Mouse (Mus musculus): ENCODE measurements around the gene Lrfn2. TPM values are rescaled to one million over a fixed set of nuclear protein-coding genes. Genes with fewer than 3 reads are reported as not detected.

Lrfn2 gene
- polyA plus RNA-seq, 1 experiment from 2014 or later = 1.6 TPM

- Histone ChIP-seq H3K36me3 (no peaks in the 10 kb centered on the region), H3K9ac (no peak overlapping the region), H3K27ac (no peak overlapping the region), H3K27me3 (no peaks in the 10 kb centered on the region), H3K4me2 (no peak overlapping the region), H3K9me3 (replicated peaks) (no peaks in the 10 kb centered on the region), H3K4me1 (peaks cover 8% of the 10 kb centered on the region), H3K4me3 (replicated peaks) (no peak overlapping the region)
- WGBS = 74% methylated on average over 8 of the region's 8 CpGs
- ATAC-seq (replicated peaks; ENCODE audit: low FRiP score) = no peak
Observed at GRCm38 (mm10) chr17:49018774-49019488, 86.8 kb downstream of the Lrfn2 start.

DNA sequence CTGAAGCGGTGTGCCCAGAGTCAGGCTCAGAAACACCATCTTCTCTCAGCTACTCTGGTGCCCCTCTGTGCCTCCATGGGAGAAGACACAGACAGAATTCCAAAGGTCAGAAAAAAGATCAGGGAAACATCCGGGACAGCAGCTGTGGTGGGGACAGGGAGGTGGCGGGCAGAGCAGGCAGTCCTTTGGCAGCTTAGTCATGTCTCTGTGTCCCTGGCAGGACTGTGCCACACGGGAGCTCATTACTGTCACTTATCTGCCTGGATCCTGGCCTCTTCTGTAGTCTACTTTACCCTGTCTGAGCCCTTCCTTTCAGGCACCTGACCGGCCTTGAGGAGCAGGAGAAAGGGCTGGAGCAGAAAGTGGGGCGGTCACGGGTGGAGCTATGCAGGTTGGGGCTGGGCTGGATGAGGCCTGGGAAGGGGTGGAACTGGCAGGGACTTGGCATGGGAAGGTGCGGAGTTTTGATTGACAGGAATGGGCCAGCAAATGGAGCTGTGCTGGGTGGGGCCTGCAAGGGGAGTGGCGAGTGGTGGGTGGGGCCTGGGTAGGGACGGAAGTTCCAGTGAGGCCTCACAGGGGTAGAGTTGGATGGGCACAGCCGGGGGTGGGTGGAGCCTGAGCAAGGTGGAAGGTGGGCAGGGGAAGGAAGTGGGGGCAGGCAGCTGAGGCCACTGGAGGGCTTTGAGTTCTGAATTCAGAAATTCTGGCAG lies 97.5 kb downstream of the Lrfn2 start:
- Histone ChIP-seq H3K9ac (no peak overlapping the region), H3K4me3 (replicated peaks) (no peak overlapping the region), H3K27me3 (no peaks in the 10 kb centered on the region), H3K4me2 (0 out of 2 replicates have a peak overlapping the region, but pooled peaks have one; percentile 8), H3K9me3 (replicated peaks) (no peaks in the 10 kb centered on the region), H3K36me3 (no peaks in the 10 kb centered on the region), H3K27ac (0 out of 2 replicates have a peak overlapping the region, but pooled peaks have one; percentile 33), H3K4me1 (peaks cover 34% of the 10 kb centered on the region)
- peak; percentile 89 for ATAC-seq (replicated peaks; ENCODE audit: low FRiP score)
- WGBS = 37% methylated on average over 11 of the region's 11 CpGs

- H3K27me3 ChIP-seq = no peaks in the 10 kb centered on the region
- no peak overlapping the region for H3K4me2 ChIP-seq
- H3K9me3 ChIP-seq (replicated peaks) = no peaks in the 10 kb centered on the region
- no peak overlapping the region for H3K27ac ChIP-seq
- H3K4me3 ChIP-seq (replicated peaks) = no peak overlapping the region
- ATAC-seq (replicated peaks; ENCODE audit: low FRiP score) = no peak
- no peak overlapping the region for H3K9ac ChIP-seq
- H3K4me1 ChIP-seq = peaks cover 34% of the 10 kb centered on the region
- H3K36me3 ChIP-seq = no peaks in the 10 kb centered on the region
- WGBS = 82% methylated on average over 7 of the region's 7 CpGs
Observed at GRCm38 (mm10) chr17:49030269-49030615, 98.1 kb downstream of the Lrfn2 start.

GRCm38 (mm10) chr17:49030841-49031240 lies 98.7 kb downstream of the Lrfn2 start:
- Histone ChIP-seq H3K27me3 (no peaks in the 10 kb centered on the region), H3K27ac (no peak overlapping the region), H3K9me3 (replicated peaks) (no peaks in the 10 kb centered on the region), H3K4me1 (peaks cover 34% of the 10 kb centered on the region), H3K36me3 (no peaks in the 10 kb centered on the region), H3K9ac (no peak overlapping the region), H3K4me2 (no peak overlapping the region), H3K4me3 (replicated peaks) (no peak overlapping the region)
- 78% methylated on average over 5 of the region's 5 CpGs for WGBS
- ATAC-seq (replicated peaks; ENCODE audit: low FRiP score) = no peak

DNA sequence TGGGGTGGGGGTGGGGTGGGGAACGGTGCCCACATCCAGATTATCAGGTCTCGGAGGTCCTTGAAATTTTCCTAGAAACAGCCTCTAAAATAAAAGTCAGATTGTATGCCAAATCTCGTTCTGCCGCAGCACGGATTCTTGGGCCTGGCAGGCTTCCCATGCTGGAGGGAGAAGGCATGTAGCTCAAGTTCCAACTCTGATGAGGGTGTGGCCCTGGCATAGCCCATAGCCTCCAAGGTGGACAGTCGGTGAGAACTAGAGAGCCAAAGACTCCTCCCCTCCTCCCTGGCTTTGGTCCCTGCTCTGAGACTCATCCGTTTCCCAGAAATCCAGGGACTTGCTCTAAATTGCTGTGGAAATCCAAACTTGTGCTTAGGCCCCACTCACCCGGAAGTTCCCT lies 99.6 kb downstream of the Lrfn2 start:
- no peak overlapping the region for H3K9ac ChIP-seq
- H3K36me3 ChIP-seq = no peaks in the 10 kb centered on the region
- H3K27me3 ChIP-seq = no peaks in the 10 kb centered on the region
- H3K4me2 ChIP-seq = no peak overlapping the region
- peaks cover 33% of the 10 kb centered on the region for H3K4me1 ChIP-seq
- H3K4me3 ChIP-seq (replicated peaks) = no peak overlapping the region
- no peak for ATAC-seq (replicated peaks; ENCODE audit: low FRiP score)
- H3K9me3 ChIP-seq (replicated peaks) = no peaks in the 10 kb centered on the region
- H3K27ac ChIP-seq = no peak overlapping the region
- 71% methylated on average over 8 of the region's 8 CpGs for WGBS

DNA sequence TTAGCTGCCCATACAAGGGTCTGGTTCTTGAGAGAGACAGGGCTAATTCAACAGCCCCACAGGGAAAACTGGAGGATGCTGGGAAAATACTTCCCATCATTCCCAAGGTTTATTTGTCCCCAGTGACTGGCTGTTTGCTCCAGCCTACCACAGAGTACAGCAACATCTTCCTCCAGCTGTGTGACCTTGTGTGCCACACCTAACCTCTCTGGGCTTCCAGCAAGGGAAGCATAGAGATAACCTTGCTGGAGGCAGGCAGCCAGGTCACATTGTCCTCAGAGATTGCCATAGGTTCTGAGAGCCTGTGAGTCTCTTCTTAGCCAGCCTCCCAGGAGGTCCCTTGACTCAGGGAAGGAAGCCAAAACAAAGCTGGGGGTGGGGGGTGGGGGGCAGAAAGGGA lies 101.1 kb downstream of the Lrfn2 start:
- H3K4me3 ChIP-seq (replicated peaks) = no peak overlapping the region
- H3K4me2 ChIP-seq = no peak overlapping the region
- no peak overlapping the region for H3K9ac ChIP-seq
- H3K4me1 ChIP-seq = peaks cover 39% of the 10 kb centered on the region
- H3K9me3 ChIP-seq (replicated peaks) = no peaks in the 10 kb centered on the region
- H3K27me3 ChIP-seq = no peaks in the 10 kb centered on the region
- H3K36me3 ChIP-seq = no peaks in the 10 kb centered on the region
- peak overlapping the region; percentile 58 for H3K27ac ChIP-seq
- ATAC-seq (replicated peaks; ENCODE audit: low FRiP score) = no peak

- WGBS = 41% methylated on average over 5 of the region's 5 CpGs
- no peaks in the 10 kb centered on the region for H3K9me3 ChIP-seq (replicated peaks)
- no peaks in the 10 kb centered on the region for H3K27me3 ChIP-seq
- H3K4me3 ChIP-seq (replicated peaks) = no peak overlapping the region
- peak overlapping the region; percentile 58 for H3K27ac ChIP-seq
- ATAC-seq (replicated peaks; ENCODE audit: low FRiP score) = no peak
- H3K9ac ChIP-seq = no peak overlapping the region
- no peak overlapping the region for H3K4me2 ChIP-seq
- H3K4me1 ChIP-seq = peaks cover 39% of the 10 kb centered on the region
- no peaks in the 10 kb centered on the region for H3K36me3 ChIP-seq
Observed at GRCm38 (mm10) chr17:49033686-49034250, 101.6 kb downstream of the Lrfn2 start.

GRCm38 (mm10) chr17:49035052-49035451 lies 102.9 kb downstream of the Lrfn2 start:
- Histone ChIP-seq H3K27me3 (no peaks in the 10 kb centered on the region), H3K27ac (no peak overlapping the region), H3K4me3 (replicated peaks) (no peak overlapping the region), H3K4me2 (no peak overlapping the region), H3K4me1 (peaks cover 29% of the 10 kb centered on the region), H3K36me3 (no peaks in the 10 kb centered on the region), H3K9me3 (replicated peaks) (no peaks in the 10 kb centered on the region), H3K9ac (no peak overlapping the region)
- 45% methylated on average over 6 of the region's 6 CpGs for WGBS
- ATAC-seq (replicated peaks; ENCODE audit: low FRiP score) = no peak

DNA sequence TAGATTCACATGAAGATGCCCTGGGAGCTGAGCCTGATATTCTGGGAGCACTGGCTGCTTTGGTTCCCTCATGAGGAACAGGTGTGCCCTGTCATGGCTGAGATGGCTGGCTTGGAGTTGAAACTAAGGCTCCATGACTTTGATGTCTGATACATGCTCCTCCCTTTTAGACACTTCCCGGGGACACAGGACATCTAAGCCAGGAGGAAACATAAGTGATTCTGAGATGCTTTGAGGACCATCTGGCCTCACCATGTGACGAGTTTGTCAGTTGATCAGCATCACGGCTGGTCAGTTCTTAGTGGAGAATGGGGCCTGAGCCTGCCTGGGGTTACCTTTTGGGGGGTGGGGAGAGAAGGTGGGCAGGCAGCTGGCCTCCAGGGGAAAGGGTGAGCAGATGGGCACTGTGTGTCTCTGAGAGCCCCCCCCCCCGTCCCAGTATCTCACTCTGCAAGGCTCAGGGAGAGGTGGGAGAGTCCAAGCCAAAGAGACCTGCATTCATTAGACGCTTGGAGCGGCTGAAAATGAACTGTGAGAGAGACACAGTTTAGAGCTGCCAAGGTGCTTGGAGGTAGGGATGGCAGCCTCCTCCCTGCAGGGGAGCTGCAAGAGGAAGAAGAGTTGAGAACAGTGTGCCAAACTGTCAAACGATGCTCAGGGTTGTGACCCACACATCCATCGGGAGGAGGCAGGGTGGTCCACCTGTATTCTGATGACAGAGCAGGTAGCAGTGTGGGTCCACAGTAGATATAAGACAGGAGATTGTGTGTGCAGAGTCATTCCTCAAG lies 105.2 kb downstream of the Lrfn2 start:
- H3K4me3 ChIP-seq (replicated peaks) = no peak overlapping the region
- ATAC-seq (replicated peaks; ENCODE audit: low FRiP score) = peak; percentile 47; the same call in 1 of the 2 replicates
- WGBS = 55% methylated on average over 8 of the region's 8 CpGs

GRCm38 (mm10) chr17:49043806-49044640 lies 111.8 kb downstream of the Lrfn2 start:
- WGBS = 10% methylated on average over 11 of the region's 11 CpGs
- peak; percentile 90 for ATAC-seq (replicated peaks; ENCODE audit: low FRiP score)
- H3K27me3 ChIP-seq = no peaks in the 10 kb centered on the region
- no peak overlapping the region for H3K27ac ChIP-seq
- peaks cover 25% of the 10 kb centered on the region for H3K4me1 ChIP-seq
- H3K4me2 ChIP-seq = no peak overlapping the region
- no peaks in the 10 kb centered on the region for H3K36me3 ChIP-seq
- H3K9me3 ChIP-seq (replicated peaks) = no peaks in the 10 kb centered on the region
- H3K4me3 ChIP-seq (replicated peaks) = no peak overlapping the region
- H3K9ac ChIP-seq = no peak overlapping the region

More for the DNA sequence above, 105.2 kb downstream of the Lrfn2 start:
- peaks cover 23% of the 10 kb centered on the region for H3K4me1 ChIP-seq
- no peaks in the 10 kb centered on the region for H3K27me3 ChIP-seq
- H3K27ac ChIP-seq = no peak overlapping the region
- H3K9ac ChIP-seq = no peak overlapping the region
- no peak overlapping the region for H3K4me2 ChIP-seq
- no peaks in the 10 kb centered on the region for H3K9me3 ChIP-seq (replicated peaks)
- H3K36me3 ChIP-seq = no peaks in the 10 kb centered on the region

DNA sequence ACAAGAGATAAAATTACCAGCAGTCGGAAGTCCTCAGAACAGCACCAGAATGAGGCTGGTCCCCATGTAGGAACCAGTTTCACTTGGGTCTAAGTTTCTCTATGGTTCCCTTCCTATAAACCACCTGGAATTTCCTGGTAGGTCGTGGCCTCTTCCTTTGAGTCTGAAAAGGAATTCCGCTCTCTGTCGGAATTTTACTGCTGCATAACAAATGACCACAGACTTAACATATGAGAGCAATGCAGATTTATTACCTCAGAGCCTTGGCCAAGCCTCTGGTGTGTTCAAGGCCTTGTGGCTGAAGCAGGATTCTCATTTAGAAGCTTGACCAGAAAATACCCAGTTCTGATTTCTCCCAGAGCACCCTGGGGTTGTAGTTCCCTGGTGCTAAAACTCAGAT lies 115.7 kb downstream of the Lrfn2 start:
- Histone ChIP-seq H3K27me3 (no peaks in the 10 kb centered on the region), H3K36me3 (no peaks in the 10 kb centered on the region), H3K9ac (no peak overlapping the region), H3K4me3 (replicated peaks) (no peak overlapping the region), H3K27ac (peak overlapping the region; percentile 67), H3K4me2 (no peak overlapping the region), H3K4me1 (peaks cover 25% of the 10 kb centered on the region), H3K9me3 (replicated peaks) (no peaks in the 10 kb centered on the region)
- ATAC-seq (replicated peaks; ENCODE audit: low FRiP score) = peak; percentile 54; the same call in 1 of the 2 replicates
- WGBS = 14% methylated on average over 4 of the region's 4 CpGs
